Mouse (Mus musculus) neural tube, embryonic 11.5 days (tissue): ENCODE measurements around the gene Fam83g. TPM values are rescaled to one million over a fixed set of nuclear protein-coding genes. Genes with fewer than 3 reads are reported as not detected.

Source experiments
- polyA plus RNA-seq: library from polyadenylated mRNA; unstranded; fragments of >200 nt; fragmentation: Nextera tagmentation; extraction: Ambion mirVana; gene quantifications from 2 replicates; pipeline ENCODE4 v1.2.1, GENCODE M21; 2014

Gene Fam83g
- polyA plus RNA-seq, 1 experiment from 2014 or later: 0.78 TPM

Other genes starting within 250 kb of the Fam83g start
- gene Rnf112, start 230.0 kb upstream of the Fam83g start, polyA plus RNA-seq: 1.4 and 1.5 TPM in 2 replicates
- gene Mfap4, start 198.7 kb upstream of the Fam83g start, polyA plus RNA-seq: 119 and 127 TPM in 2 replicates
- 70.1 and 76.7 TPM in 2 replicates for gene Mapk7, start 189.7 kb upstream of the Fam83g start, polyA plus RNA-seq
- gene B9d1, start 178.9 kb upstream of the Fam83g start, polyA plus RNA-seq: 40.5 and 45.8 TPM in 2 replicates
- 31.4 and 35.0 TPM in 2 replicates for gene Epn2, start 104.4 kb upstream of the Fam83g start, polyA plus RNA-seq
- gene Grap, start 30.8 kb upstream of the Fam83g start, polyA plus RNA-seq: 6.6 and 8.5 TPM in 2 replicates
- not detected in 2 replicates for gene Slc5a10, start 36.7 kb downstream of the Fam83g start, polyA plus RNA-seq
- 35.3 and 36.1 TPM in 2 replicates for gene Prpsap2, start 78.0 kb downstream of the Fam83g start, polyA plus RNA-seq
- gene Ulk2, start 171.0 kb downstream of the Fam83g start, polyA plus RNA-seq: 32.5 and 37.5 TPM in 2 replicates
- gene Akap10, start 246.2 kb downstream of the Fam83g start, polyA plus RNA-seq: 16.1 and 17.7 TPM in 2 replicates